Mouse (Mus musculus) ES-E14 (cell line): ENCODE measurements around the gene Siah1a. TPM values are rescaled to one million over a fixed set of nuclear protein-coding genes. Genes with fewer than 3 reads are reported as not detected.

ENCODE experiments used
- DNase-seq: peaks from one replicate; pipeline ENCODE4 v3.0.0-alpha.2; 2013; ENCODE audit warnings: low read depth, low spot score
- H3K27ac ChIP-seq: 2 replicates; pipeline ENCODE4 v1.5.1; 2012; ENCODE audit warnings: low read depth, mild to moderate bottlenecking, low read length, moderate library complexity, mixed read lengths; ENCODE audit not compliant: poor library complexity, insufficient read depth, severe bottlenecking
- H3K36me3 ChIP-seq: 2 replicates; pipeline ENCODE4 v1.6.1; 2012; ENCODE audit warnings: mild to moderate bottlenecking, low read length, moderate library complexity, mixed read lengths; ENCODE audit not compliant: control insufficient read depth, poor library complexity, insufficient read depth, severe bottlenecking
- H3K4me1 ChIP-seq, 2 experiments: fragments of 150-350 bp in 1 of 2; sonication (generic) in 1 of 2; 2 replicates each; pipeline ENCODE4 v1.6.1; 2012; ENCODE audit warnings: low read length in 2 of 2, mild to moderate bottlenecking in 1 of 2, mixed read lengths in 1 of 2; ENCODE audit not compliant: control insufficient read depth in 2 of 2, insufficient read depth in 2 of 2, poor library complexity in 1 of 2
- H3K4me3 ChIP-seq, 2 experiments: fragments of 150-350 bp in 1 of 2; sonication (generic) in 1 of 2; 2 replicates each; pipeline ENCODE4 v1.5.1; 2012; ENCODE audit warnings: low read length in 2 of 2, low read depth in 1 of 2, mild to moderate bottlenecking in 1 of 2, mixed read lengths in 1 of 2; ENCODE audit not compliant: insufficient read depth in 1 of 2, poor library complexity in 1 of 2, severe bottlenecking in 1 of 2
- H3K9ac ChIP-seq: 2 replicates; pipeline ENCODE4 v1.6.1; 2012; ENCODE audit warnings: low read depth, mild to moderate bottlenecking, low read length, mixed read lengths; ENCODE audit not compliant: poor library complexity, insufficient read depth, severe bottlenecking
- H3K9me3 ChIP-seq: fragments of 150-350 bp; sonication (generic); 2 replicates; pipeline ENCODE4 v1.6.1; 2012; ENCODE audit warnings: low read depth, mild to moderate bottlenecking, low read length; ENCODE audit not compliant: control insufficient read depth, insufficient read depth
- CHD2 ChIP-seq: IDR thresholded peaks from 2 replicates; pipeline ENCODE4 v1.6.1; 2014; ENCODE audit warnings: mild to moderate bottlenecking, low read depth, low read length, inconsistent platforms
- HCFC1 ChIP-seq: IDR thresholded peaks from 2 replicates; pipeline ENCODE4 v1.6.1; 2012; ENCODE audit warnings: low read length, inconsistent platforms, borderline replicate concordance; ENCODE audit not compliant: insufficient read depth
- MAFK ChIP-seq: IDR thresholded peaks from 2 replicates; pipeline ENCODE4 v1.6.1; 2014; ENCODE audit warnings: mild to moderate bottlenecking, low read depth, low read length, inconsistent platforms; ENCODE audit not compliant: insufficient read depth
- ZC3H11A ChIP-seq: IDR thresholded peaks from 2 replicates; pipeline ENCODE4 v1.6.1; 2012; ENCODE audit warnings: low read depth, mild to moderate bottlenecking, inconsistent platforms, low read length, borderline replicate concordance
- ZNF384 ChIP-seq: IDR thresholded peaks from 2 replicates; pipeline ENCODE4 v1.6.1; 2012; ENCODE audit warnings: low read depth, low read length, inconsistent platforms
- in situ Hi-C, 2 experiments: fragments of 600-800 bp; cut with MboI; formaldehyde crosslinking; loops; one replicate each; pipeline ENCODE4 v1.15.1; 2025; ENCODE audit warnings: low sequenced_read_pairs in 2 of 2, inconsistent platforms in 1 of 2; ENCODE audit not compliant: unreplicated experiment in 2 of 2
- total RNA-seq: library from RNA; depleted of rRNA; stranded (reverse); fragments of 300-350 nt; gene quantifications from 2 replicates; pipeline ENCODE4 v1.2.3, GENCODE M21; 2012

Gene Siah1a
- total RNA-seq, 1 experiment, result 15.7 TPM

- Histone ChIP-seq H3K4me3 (no peak overlapping the region), H3K36me3 (no peaks in the 10 kb centered on the region; the same call in 1 of the 2 replicates), H3K4me1 (no peaks in the 10 kb centered on the region), H3K27ac (no peak overlapping the region), H3K9ac (no peak overlapping the region), H3K9me3 (no peaks in the 10 kb centered on the region)
- DNase-seq, result no peak
- TF ChIP-seq MAFK, result no peak
- TF ChIP-seq ZC3H11A, result no peak
- TF ChIP-seq HCFC1, result no peak
- in situ Hi-C loops, result no loop called here
Measured at GRCm38 (mm10) chr8:86699471-86699870, 46.3 kb downstream of the Siah1a start.

GRCm38 (mm10) chr8:86698811-86699421, 46.8 kb downstream of the Siah1a start:
- Histone ChIP-seq H3K27ac (no peak overlapping the region), H3K9ac (no peak overlapping the region), H3K4me3 (no peak overlapping the region), H3K36me3 (no peaks in the 10 kb centered on the region; the same call in 1 of the 2 replicates), H3K4me1 (no peaks in the 10 kb centered on the region), H3K9me3 (no peaks in the 10 kb centered on the region)
- in situ Hi-C loops, result no loop called here
- TF ChIP-seq ZNF384, result no peak
- TF ChIP-seq CHD2, result no peak
- TF ChIP-seq ZC3H11A, result no peak
- no peak for TF ChIP-seq MAFK
- TF ChIP-seq HCFC1, result no peak
- DNase-seq, result no peak

- H3K9me3 ChIP-seq, result no peaks in the 10 kb centered on the region
- DNase-seq, result no peak
- H3K4me1 ChIP-seq, result no peaks in the 10 kb centered on the region
- in situ Hi-C loops, result no loop called here
- no peak for TF ChIP-seq MAFK
- no peak for TF ChIP-seq ZNF384
- no peak for TF ChIP-seq ZC3H11A
- no peak for TF ChIP-seq HCFC1
- H3K27ac ChIP-seq, result no peak overlapping the region
- no peak overlapping the region for H3K9ac ChIP-seq
- H3K36me3 ChIP-seq, result peaks cover 2% of the 10 kb centered on the region
- H3K4me3 ChIP-seq, result no peak overlapping the region
Measured at GRCm38 (mm10) chr8:86695703-86696102, 50.0 kb downstream of the Siah1a start.

- Histone ChIP-seq H3K36me3 (peaks cover 2% of the 10 kb centered on the region), H3K9me3 (no peaks in the 10 kb centered on the region), H3K27ac (no peak overlapping the region), H3K4me1 (no peaks in the 10 kb centered on the region), H3K9ac (no peak overlapping the region), H3K4me3 (no peak overlapping the region)
- DNase-seq, result no peak
- TF ChIP-seq MAFK, result no peak
- TF ChIP-seq HCFC1, result no peak
- TF ChIP-seq ZNF384, result no peak
- no peak for TF ChIP-seq ZC3H11A
- TF ChIP-seq CHD2, result no peak
- in situ Hi-C loops, result no loop called here
Measured at GRCm38 (mm10) chr8:86694011-86694410, 51.7 kb downstream of the Siah1a start.

- in situ Hi-C loops, result no loop called here
- no peaks in the 10 kb centered on the region for H3K9me3 ChIP-seq
- TF ChIP-seq ZC3H11A, result no peak
- no peak for TF ChIP-seq MAFK
- no peak for TF ChIP-seq HCFC1
- no peak for TF ChIP-seq CHD2
- TF ChIP-seq ZNF384, result no peak
Measured at GRCm38 (mm10) chr8:86692107-86692506, 53.6 kb downstream of the Siah1a start.

More at GRCm38 (mm10) chr8:86692107-86692506, 53.6 kb downstream of the Siah1a start:
- H3K27ac ChIP-seq, result no peak overlapping the region
- H3K9ac ChIP-seq, result no peak overlapping the region
- H3K36me3 ChIP-seq, result peaks cover 2% of the 10 kb centered on the region
- H3K4me1 ChIP-seq, result no peaks in the 10 kb centered on the region
- DNase-seq, result no peak
- no peak overlapping the region for H3K4me3 ChIP-seq
